27 mouse cellular contexts compared by ENCODE assay signal in genomic region chr5:14539346-14539745, GRCm38 (mm10). TPM values are rescaled to one million over a fixed set of nuclear protein-coding genes. Genes with fewer than 3 reads are reported as not detected.
A peak's percentile ranks its signal among the peaks of the same experiment; 100 is the strongest.
DNase-seq lines count a peak whose midpoint lies in the region; ATAC-seq and TF ChIP-seq lines count a peak whose summit lies in the region.
"Had no signal": no experiment of that assay in that cellular context is flagged by ENCODE, and none has a peak within 500 bp of the region (broad histone marks: within the 10 kb centered on the region; RNA-seq: fewer than 3 reads in every experiment).

No protein-coding gene starts in this region.

- intact Hi-C loops in heart, adult 2 months (cut with DNase I), result no loop called here
- intact Hi-C loops in gastrocnemius, postnatal 36 days (cut with DNase I), result no loop called here
- intact Hi-C loops in left cerebral cortex, postnatal 4 days (cut with DNase I), result no loop called here

- no peak for TF ChIP-seq EP300 in heart, adult 2 months (IDR thresholded peaks at IDR 0.05; ENCODE audit: insufficient read depth, low read depth, low read length)

- no peak for TF ChIP-seq CTCF in heart, adult 2 months (IDR thresholded peaks at IDR 0.05)

- H3K27me3 ChIP-seq in heart, adult 2 months (ENCODE audit: control insufficient read depth, insufficient read depth, low read length), result no peaks in the 10 kb centered on the region
- H3K27me3 ChIP-seq: CH12.LX; hindbrain, embryonic 12.5 days; kidney, embryonic 15.5 days; limb, embryonic 12.5 days; liver, embryonic 15.5 days; neural tube, embryonic 12.5 days had no signal

- no peak overlapping the region for H3K4me3 ChIP-seq in heart, adult 2 months
- H3K4me3 ChIP-seq: erythroblast, embryonic 14.5 days; gastrocnemius, adult 2 months; hindbrain, embryonic 12.5 days; kidney, embryonic 15.5 days; limb, embryonic 12.5 days; liver, embryonic 15.5 days; myocyte; neural tube, embryonic 12.5 days had no signal

- no peak for TF ChIP-seq POLR2A in heart, adult 2 months (IDR thresholded peaks at IDR 0.05; ENCODE audit: insufficient read depth, low read depth, low read length)

- H3K4me1 ChIP-seq in heart, adult 2 months (ENCODE audit: control insufficient read depth, insufficient read depth, low read length), result no peaks in the 10 kb centered on the region
- H3K4me1 ChIP-seq: hindbrain, embryonic 12.5 days; kidney, embryonic 15.5 days; limb, embryonic 12.5 days; liver, embryonic 15.5 days; neural tube, embryonic 12.5 days had no signal

- no peak for DNase-seq in cerebellum, postnatal 4 days (ENCODE audit: low spot score in 2 of 2)
- DNase-seq in brain, adult 2 months (ENCODE audit: low read depth, low spot score), result peak; percentile 85
- DNase-seq in cerebellum, adult 8-10 months, result peak; percentile 55
- DNase-seq in cerebellum, postnatal 25 days, result peak; percentile 65 to 76
- no peak for DNase-seq in heart, adult 2 months
- no peak for DNase-seq in gastrocnemius, postnatal 36 days
- DNase-seq in left cerebral cortex, postnatal 4 days, result no peak
- DNase-seq: adrenal gland, postnatal 10 days; gastrocnemius, adult 2 months; kidney, postnatal 25 days; lung, embryonic 14.5 days; right cerebral cortex, adult 18-20 months; right cerebral cortex, postnatal 4 days; thymus, adult 2 months; thymus, postnatal 36 days had no signal

- no peaks in the 10 kb centered on the region for H3K79me2 ChIP-seq in heart, adult 2 months (replicated peaks; ENCODE audit: control insufficient read depth, insufficient read depth, low read length)

- no peak overlapping the region for H3K9ac ChIP-seq in heart, adult 2 months (ENCODE audit: low read depth, low read length)
- H3K9ac ChIP-seq: hindbrain, embryonic 12.5 days; kidney, embryonic 15.5 days; limb, embryonic 12.5 days; liver, embryonic 15.5 days; lung, embryonic 14.5 days; neural tube, embryonic 12.5 days had no signal

- no peak overlapping the region for H3K27ac ChIP-seq in heart, adult 2 months
- H3K27ac ChIP-seq: gastrocnemius, adult 2 months; hindbrain, embryonic 12.5 days; kidney, embryonic 15.5 days; limb, embryonic 12.5 days; liver, embryonic 15.5 days; neural tube, embryonic 12.5 days had no signal

- WGBS in heart, adult 2 months, result 83% methylated on average over 6 of the region's 6 CpGs

- H3K36me3 ChIP-seq in heart, adult 2 months (ENCODE audit: control insufficient read depth, insufficient read depth, low read length), result no peaks in the 10 kb centered on the region
- H3K36me3 ChIP-seq: kidney, embryonic 15.5 days; limb, embryonic 12.5 days; liver, embryonic 15.5 days had no signal

- peak; percentile 84 for ATAC-seq in cerebellum, adult (ENCODE audit: insufficient number of reproducible peaks, low FRiP score, low TSS enrichment)
- ATAC-seq: intestine, embryonic 16.5 days; Patski had no signal

RNA-seq across cellular contexts. Expression of gene Pclo, which starts 24.6 kb away (rescaled TPM):
- under 1 TPM; 0.13 to 0.25 TPM for total RNA-seq in heart, adult 2 months (2021)
- 0.12 and 0.14 TPM in 2 replicates for polyA plus RNA-seq in heart, adult 2 months (2012; rRNA removed)
- under 1 TPM; 0.12 to 0.18 TPM for total RNA-seq in gastrocnemius, postnatal 36 days (2021)
- 10 to 100 TPM; 86.4 to 88.3 TPM for total RNA-seq in left cerebral cortex, postnatal 4 days (2021)
- total RNA-seq: CH12.LX; megakaryocyte, adult 5-6 weeks had no signal
- polyA plus RNA-seq: erythroblast, embryonic 14.5 days; liver, embryonic 15.5 days; Patski had no signal

Comparison
In these comparisons a context has a peak if more than half of its experiments do, and no peak if none do; other contexts are left out.
1. DNase-seq: peak in brain, adult 2 months (single experiment), cerebellum, adult 8-10 months (single experiment) and cerebellum, postnatal 25 days (2 of 2); none in cerebellum, postnatal 4 days (0 of 2), heart, adult 2 months (0 of 2), gastrocnemius, postnatal 36 days (0 of 2) and left cerebral cortex, postnatal 4 days (single experiment).
2. RNA of gene Pclo, which starts 24.6 kb away (total RNA-seq): 86.4 to 88.3 TPM in left cerebral cortex, postnatal 4 days; 0.13 to 0.25 TPM in heart, adult 2 months and 0.12 to 0.18 TPM in gastrocnemius, postnatal 36 days; every median in the first group is over 10 times any median in the second.